Mouse (Mus musculus): ENCODE data around the gene Gm13090. TPM values are rescaled to one million over a fixed set of nuclear protein-coding genes. Genes with fewer than 3 reads are reported as not detected.
A peak's percentile ranks its signal among the peaks of the same experiment; 100 is the strongest.

Gene Gm13090
- total and polyA plus RNA-seq, 3 experiments, result not detected

GRCm38 (mm10) chr4:151097104-151097438, 7.7 kb downstream of the Gm13090 start:
- no peak for DNase-seq

- no peak for DNase-seq
Measured at GRCm38 (mm10) chr4:151103646-151104045, 14.3 kb downstream of the Gm13090 start.

GRCm38 (mm10) chr4:151104147-151104546, 14.8 kb downstream of the Gm13090 start:
- DNase-seq, result no peak

- DNase-seq, result no peak
Measured at GRCm38 (mm10) chr4:151105886-151106285, 16.5 kb downstream of the Gm13090 start.

GRCm38 (mm10) chr4:151106468-151106867, 17.1 kb downstream of the Gm13090 start:
- DNase-seq, result no peak

GRCm38 (mm10) chr4:151107131-151108001, 18.0 kb downstream of the Gm13090 start:
- peak; percentile 14 for DNase-seq

GRCm38 (mm10) chr4:151108028-151108771, 18.8 kb downstream of the Gm13090 start:
- peak; percentile 94 for DNase-seq

GRCm38 (mm10) chr4:151108834-151109241, 19.5 kb downstream of the Gm13090 start:
- DNase-seq, result peak; percentile 59

- no peak for DNase-seq
Measured at GRCm38 (mm10) chr4:151111226-151111625, 21.9 kb downstream of the Gm13090 start.

- DNase-seq, result no peak
Measured at GRCm38 (mm10) chr4:151114574-151114973, 25.2 kb downstream of the Gm13090 start.

GRCm38 (mm10) chr4:151118883-151119282, 29.5 kb downstream of the Gm13090 start:
- DNase-seq, result no peak

GRCm38 (mm10) chr4:151127636-151128548, 38.5 kb downstream of the Gm13090 start:
- DNase-seq, result no peak

- DNase-seq, result peak; percentile 65
Measured at GRCm38 (mm10) chr4:151128641-151129541, 39.5 kb downstream of the Gm13090 start.

GRCm38 (mm10) chr4:151129725-151130557, 40.6 kb downstream of the Gm13090 start:
- DNase-seq, result no peak

GRCm38 (mm10) chr4:151130756-151131490, 41.6 kb downstream of the Gm13090 start:
- no peak for DNase-seq

- DNase-seq, result no peak
Measured at GRCm38 (mm10) chr4:151132493-151132892, 43.1 kb downstream of the Gm13090 start.

- no peak for DNase-seq
Measured at GRCm38 (mm10) chr4:151133760-151134159, 44.4 kb downstream of the Gm13090 start.

- no peak for DNase-seq
Measured at GRCm38 (mm10) chr4:151135491-151135890, 46.1 kb downstream of the Gm13090 start.

GRCm38 (mm10) chr4:151137701-151138100, 48.3 kb downstream of the Gm13090 start:
- no peak for DNase-seq

Measured in adrenal gland, adult 2 months (tissue).